26 mouse cellular contexts compared by ENCODE assay signal in the genomic region with DNA sequence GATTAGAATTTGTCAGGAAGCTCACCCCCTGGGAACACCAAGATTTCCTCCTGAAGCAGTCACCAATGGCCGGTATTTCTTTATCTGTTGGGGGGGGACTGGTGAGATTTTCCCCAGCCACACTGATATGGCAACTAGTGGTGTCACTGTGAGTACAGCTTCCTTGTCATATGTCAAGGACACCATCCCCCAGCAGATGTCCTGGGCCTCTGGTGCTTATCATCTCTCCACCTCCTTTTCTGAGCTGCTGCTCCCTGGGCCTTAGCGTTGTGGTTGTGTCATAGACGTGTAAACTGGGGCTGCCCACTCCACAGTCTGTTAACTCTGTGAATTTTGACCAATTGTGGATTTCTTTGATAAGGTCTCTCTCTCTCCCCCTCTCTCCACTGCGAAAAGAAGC. TPM values are rescaled to one million over a fixed set of nuclear protein-coding genes. Genes with fewer than 3 reads are reported as not detected.
DNase-seq lines count a peak whose midpoint lies in the region; ATAC-seq lines count a peak whose summit lies in the region.
"Had no signal": no experiment of that assay in that cellular context is flagged by ENCODE, and none has a peak within 500 bp of the region (broad histone marks: within the 10 kb centered on the region; RNA-seq: fewer than 3 reads in every experiment).

No protein-coding gene starts in this region.

- DNase-seq in heart, postnatal 14 days = no peak
- DNase-seq in MEL-GATA-1-ER (ENCODE audit: extremely low read depth, low read depth) (peak; percentile 39), liver (peak; percentile 41)
- no peak for DNase-seq in spleen, postnatal 10 days (ENCODE audit: low spot score in 2 of 2)
- DNase-seq in right cerebral cortex, postnatal 25 days = no peak
- DNase-seq: adrenal gland, postnatal 10 days; cerebellum, adult 8-10 months; forebrain, postnatal 0 days; gastrocnemius, adult 2 months; layer of hippocampus, postnatal 36 days; lung, postnatal 14 days; midbrain, embryonic 14.5 days; right cerebral cortex, adult 18-20 months had no signal

- intact Hi-C loops in heart, postnatal 14 days (cut with DNase I) = no loop called here

- peaks cover 25% of the 10 kb centered on the region for H3K4me1 ChIP-seq in heart, embryonic 13.5 days
- H3K4me1 ChIP-seq: hindbrain, embryonic 13.5 days; neural tube, embryonic 15.5 days; stomach, embryonic 15.5 days had no signal

- no peak overlapping the region for H3K4me3 ChIP-seq in heart, embryonic 13.5 days
- H3K4me3 ChIP-seq: embryonic facial prominence, embryonic 13.5 days; gastrocnemius, adult 2 months; hindbrain, embryonic 13.5 days; myocyte; neural tube, embryonic 15.5 days; stomach, embryonic 15.5 days had no signal

- 14% methylated on average over 4 of the region's 4 CpGs for WGBS in heart, embryonic 13.5 days

- peak overlapping the region; percentile 51 for H3K27ac ChIP-seq in heart, embryonic 13.5 days (replicated peaks)
- H3K27ac ChIP-seq: embryonic facial prominence, embryonic 13.5 days; gastrocnemius, adult 2 months; hindbrain, embryonic 13.5 days; neural tube, embryonic 15.5 days; stomach, embryonic 15.5 days had no signal

- H3K4me2 ChIP-seq in heart, embryonic 13.5 days = no peak overlapping the region; the same call in 1 of the 2 replicates
- H3K4me2 ChIP-seq: embryonic facial prominence, embryonic 13.5 days; hindbrain, embryonic 13.5 days; neural tube, embryonic 15.5 days; stomach, embryonic 15.5 days had no signal

- ATAC-seq in heart, embryonic 13.5 days (ENCODE audit: extremely low read depth, insufficient number of reproducible peaks, low FRiP score, low TSS enrichment) = peak; percentile 61; the same call in 1 of the 2 replicates
- ATAC-seq in megakaryocyte progenitor cell, adult 5-6 weeks (replicated peaks; ENCODE audit: poor library complexity) = peak; percentile 71
- ATAC-seq: CD4-positive, CD25-positive, alpha-beta regulatory T cell, adult 4 months; forebrain, postnatal 0 days; intestine, embryonic 16.5 days had no signal

- no peaks in the 10 kb centered on the region for H3K27me3 ChIP-seq in heart, embryonic 13.5 days (replicated peaks)
- H3K27me3 ChIP-seq: embryonic facial prominence, embryonic 13.5 days; hindbrain, embryonic 13.5 days; neural tube, embryonic 15.5 days; stomach, embryonic 15.5 days had no signal

- no peak overlapping the region for H3K9ac ChIP-seq in heart, embryonic 13.5 days
- H3K9ac ChIP-seq: embryonic facial prominence, embryonic 13.5 days; forebrain, postnatal 0 days; hindbrain, embryonic 13.5 days; neural tube, embryonic 15.5 days; stomach, embryonic 15.5 days had no signal

- H3K36me3 ChIP-seq in heart, embryonic 13.5 days = no peaks in the 10 kb centered on the region
- H3K36me3 ChIP-seq: embryonic facial prominence, embryonic 13.5 days; G1E; hindbrain, embryonic 13.5 days; stomach, embryonic 15.5 days had no signal

- H3K9me3 ChIP-seq in heart, embryonic 13.5 days = no peaks in the 10 kb centered on the region
- H3K9me3 ChIP-seq: embryonic facial prominence, embryonic 13.5 days; G1E; hindbrain, embryonic 13.5 days; neural tube, embryonic 15.5 days; stomach, embryonic 15.5 days had no signal

RNA-seq across cellular contexts. Expression of a gene that starts 2.8 kb away (rescaled TPM):
- 0.66 and 0.68 TPM in 2 replicates for polyA plus RNA-seq in heart, embryonic 13.5 days (2015; fragmentation: Nextera tagmentation; extraction: Ambion mirVana)
- under 1 TPM; 0.29 to 0.56 TPM for total RNA-seq in heart, postnatal 14 days (2021)
- 24.3 and 26.9 TPM in 2 replicates for total RNA-seq in megakaryocyte progenitor cell, adult 5-6 weeks (2015)
- 23.1 and 31.9 TPM in 2 replicates for total RNA-seq in megakaryocyte progenitor cell, adult 5-6 weeks (2017)
- total RNA-seq: forebrain, postnatal 0 days; gastrocnemius, adult 2 months; layer of hippocampus, adult 18-20 months; layer of hippocampus, postnatal 36 days; left cerebral cortex, postnatal 25 days had no signal
- polyA plus RNA-seq: cortical plate, adult 2 months; G1E; myocyte had no signal

RNA-seq across cellular contexts. Expression of a gene that starts 49.0 kb away (rescaled TPM):
- 1.7 and 2.3 TPM in 2 replicates for polyA plus RNA-seq in heart, embryonic 13.5 days (2015; fragmentation: Nextera tagmentation; extraction: Ambion mirVana)
- 1 to 10 TPM; 6.1 to 7.2 TPM for total RNA-seq in heart, postnatal 14 days (2021)
- total RNA-seq in megakaryocyte progenitor cell, adult 5-6 weeks (2015) = 5.7 and 7.2 TPM in 2 replicates
- 5.0 and 8.0 TPM in 2 replicates for total RNA-seq in megakaryocyte progenitor cell, adult 5-6 weeks (2017)
- polyA plus RNA-seq: G1E had no signal

Comparison
In these comparisons a context has a peak if more than half of its experiments do, and no peak if none do; other contexts are left out.
1. DNase-seq: peak in MEL-GATA-1-ER (single experiment) and liver (single experiment); none in heart, postnatal 14 days (0 of 2), spleen, postnatal 10 days (0 of 2) and right cerebral cortex, postnatal 25 days (single experiment).
2. RNA of a gene that starts 2.8 kb away (total RNA-seq): 23.1 to 31.9 TPM in megakaryocyte progenitor cell, adult 5-6 weeks; 0.29 to 0.56 TPM in heart, postnatal 14 days; every median in the first group is over 10 times any median in the second.